Mouse (Mus musculus) liver, postnatal 0 days (tissue): ENCODE measurements at regions not wholly inside any gene's neighbourhood (a gene's known extent, or its start where the extent isn't known, plus 50 kb on each side); places are given as distances from the start of the nearest gene placed in this dataset.

Experiments
- ATAC-seq: fragments of 200-750 bp; cut with Nextera tagmentation; 2 replicates; pipeline ENCODE4 v1.8.0; 2017; ENCODE audit warnings: mild to moderate bottlenecking, moderate library complexity
- DNase-seq: peaks from one replicate; pipeline ENCODE4 v3.0.0-alpha.2; 2016
- H3K27ac ChIP-seq: fragments of 300-500 bp; sonication (generic); 2 replicates; pipeline ENCODE4 v1.5.1; 2014; ENCODE audit warnings: antibody characterized with exemption, moderate library complexity, mild to moderate bottlenecking, low read depth
- H3K27me3 ChIP-seq: fragments of 300-500 bp; sonication (generic); 2 replicates; pipeline ENCODE4 v1.6.1; 2014; ENCODE audit warnings: low read length, control low read depth, mixed read lengths; ENCODE audit not compliant: insufficient read depth
- H3K36me3 ChIP-seq: fragments of 300-500 bp; sonication (generic); replicated peaks from 2 replicates; pipeline ENCODE4 v1.6.1; 2014; ENCODE audit warnings: mild to moderate bottlenecking, control low read depth, low read length, moderate library complexity, mixed read lengths; ENCODE audit not compliant: insufficient read depth
- H3K4me1 ChIP-seq: fragments of 300-500 bp; sonication (generic); 2 replicates; pipeline ENCODE4 v1.6.1; 2014; ENCODE audit warnings: antibody characterized with exemption, mild to moderate bottlenecking, control low read depth; ENCODE audit not compliant: insufficient read depth
- H3K4me2 ChIP-seq: fragments of 300-500 bp; sonication (generic); 2 replicates; pipeline ENCODE4 v1.6.1; 2014; ENCODE audit warnings: low read depth, mild to moderate bottlenecking, low read length, moderate library complexity, mixed read lengths
- H3K4me3 ChIP-seq: fragments of 300-500 bp; sonication (generic); 2 replicates; pipeline ENCODE4 v1.5.1; 2014; ENCODE audit warnings: low read depth, low read length
- H3K9ac ChIP-seq: fragments of 300-500 bp; sonication (generic); replicated peaks from 2 replicates; pipeline ENCODE4 v1.6.1; 2014; ENCODE audit warnings: mild to moderate bottlenecking, moderate library complexity
- H3K9me3 ChIP-seq: fragments of 300-500 bp; sonication (generic); 2 replicates; pipeline ENCODE4 v1.6.1; 2016; ENCODE audit warnings: mild to moderate bottlenecking, control low read depth, low read length, mixed read lengths
- CTCF ChIP-seq: sonication (generic); IDR thresholded peaks from 2 replicates; pipeline ENCODE4 v1.5.1; 2016; ENCODE audit warnings: antibody characterized with exemption, low read depth
- EP300 ChIP-seq: IDR thresholded peaks from 2 replicates; pipeline ENCODE4 v1.6.1; 2016; ENCODE audit warnings: antibody characterized with exemption, low read depth, mild to moderate bottlenecking
- WGBS: fragments of 180-500 bp; shearing (Covaris S2); extraction: QIAGEN DNeasy Blood & Tissue Kit; methylation state at CpG from one replicate; pipeline ENCODE4 v1.1.7; 2014; ENCODE audit not compliant: insufficient replicate concordance; 5-methylcytosine and 5-hydroxymethylcytosine counted together

- Histone ChIP-seq H3K4me2 (no peak overlapping the region), H3K27ac (no peak overlapping the region), H3K4me3 (no peak overlapping the region), H3K27me3 (no peaks in the 10 kb centered on the region), H3K36me3 (no peaks in the 10 kb centered on the region), H3K9ac (no peak overlapping the region), H3K9me3 (no peaks in the 10 kb centered on the region), H3K4me1 (no peaks in the 10 kb centered on the region)
- ATAC-seq (no peak), DNase-seq (no peak)
- WGBS, result 86% methylated on average over 4 of the region's 4 CpGs
- no peak for TF ChIP-seq EP300
- no peak for TF ChIP-seq CTCF
These were observed 296.3 kb upstream of the Mef2c start for GRCm38 (mm10) chr13:83207513-83207912.

- Histone ChIP-seq H3K27ac (no peak overlapping the region), H3K27me3 (no peaks in the 10 kb centered on the region), H3K9me3 (no peaks in the 10 kb centered on the region), H3K4me3 (no peak overlapping the region), H3K36me3 (no peaks in the 10 kb centered on the region), H3K4me2 (no peak overlapping the region), H3K4me1 (no peaks in the 10 kb centered on the region), H3K9ac (no peak overlapping the region)
- 39% methylated on average over 5 of the region's 5 CpGs for WGBS
- ATAC-seq (no peak), DNase-seq (no peak)
- TF ChIP-seq CTCF, result no peak
- no peak for TF ChIP-seq EP300
These were observed 295.7 kb upstream of the Mef2c start for GRCm38 (mm10) chr13:83208111-83208510.

GRCm38 (mm10) chr13:83214811-83215210 lies 289.0 kb upstream of the Mef2c start:
- Histone ChIP-seq H3K27me3 (no peaks in the 10 kb centered on the region), H3K9me3 (no peaks in the 10 kb centered on the region), H3K4me1 (no peaks in the 10 kb centered on the region), H3K27ac (no peak overlapping the region), H3K36me3 (no peaks in the 10 kb centered on the region), H3K4me2 (no peak overlapping the region), H3K9ac (no peak overlapping the region), H3K4me3 (no peak overlapping the region)
- DNase-seq (no peak), ATAC-seq (no peak)
- TF ChIP-seq CTCF (no peak), EP300 (no peak)

- H3K36me3 ChIP-seq, result no peaks in the 10 kb centered on the region
- DNase-seq (no peak), ATAC-seq (no peak)
- H3K9ac ChIP-seq, result no peak overlapping the region
- H3K4me1 ChIP-seq, result no peaks in the 10 kb centered on the region
- no peak overlapping the region for H3K27ac ChIP-seq
- H3K4me3 ChIP-seq, result no peak overlapping the region
- H3K4me2 ChIP-seq, result no peak overlapping the region
- no peaks in the 10 kb centered on the region for H3K27me3 ChIP-seq
- no peaks in the 10 kb centered on the region for H3K9me3 ChIP-seq
- TF ChIP-seq EP300 (no peak), CTCF (no peak)
- WGBS, result 88% methylated on average over 3 of the region's 3 CpGs
These were observed 287.4 kb upstream of the Mef2c start for GRCm38 (mm10) chr13:83216454-83216853.

- no peak for DNase-seq
- no peak for ATAC-seq
- Histone ChIP-seq H3K27ac (no peak overlapping the region), H3K4me1 (no peaks in the 10 kb centered on the region), H3K27me3 (no peaks in the 10 kb centered on the region), H3K4me3 (no peak overlapping the region), H3K36me3 (no peaks in the 10 kb centered on the region), H3K4me2 (no peak overlapping the region), H3K9ac (no peak overlapping the region), H3K9me3 (no peaks in the 10 kb centered on the region)
- WGBS, result 57% methylated on average over 1 of the region's 1 CpGs
- no peak for TF ChIP-seq EP300
- TF ChIP-seq CTCF, result no peak
These were observed 251.4 kb upstream of the Mef2c start for GRCm38 (mm10) chr13:83252452-83252851.

GRCm38 (mm10) chr13:83266591-83266990 lies 237.2 kb upstream of the Mef2c start:
- 73% methylated on average over 1 of the region's 1 CpGs for WGBS

GRCm38 (mm10) chr13:83268663-83269062 lies 235.2 kb upstream of the Mef2c start:
- no peak overlapping the region for H3K27ac ChIP-seq
- DNase-seq, result no peak
- 0 out of 2 replicates have a peak, but pooled peaks cover 3% of the 10 kb centered on the region for H3K4me1 ChIP-seq
- no peak overlapping the region for H3K4me3 ChIP-seq
- no peak overlapping the region for H3K9ac ChIP-seq
- WGBS, result 51% methylated on average over 3 of the region's 3 CpGs
- H3K36me3 ChIP-seq, result no peaks in the 10 kb centered on the region
- no peak overlapping the region for H3K4me2 ChIP-seq
- H3K9me3 ChIP-seq, result no peaks in the 10 kb centered on the region
- no peak for TF ChIP-seq EP300
- no peak for TF ChIP-seq CTCF
- H3K27me3 ChIP-seq, result no peaks in the 10 kb centered on the region
- no peak for ATAC-seq

More at GRCm38 (mm10) chr13:83266591-83266990, 237.2 kb upstream of the Mef2c start:
- H3K27me3 ChIP-seq, result no peaks in the 10 kb centered on the region
- no peak overlapping the region for H3K4me3 ChIP-seq
- TF ChIP-seq EP300 (no peak), CTCF (no peak)
- no peak overlapping the region for H3K4me2 ChIP-seq
- no peak for DNase-seq
- no peak overlapping the region for H3K9ac ChIP-seq
- ATAC-seq, result no peak
- no peaks in the 10 kb centered on the region for H3K9me3 ChIP-seq
- no peak overlapping the region for H3K27ac ChIP-seq
- 0 out of 2 replicates have a peak, but pooled peaks cover 3% of the 10 kb centered on the region for H3K4me1 ChIP-seq
- H3K36me3 ChIP-seq, result no peaks in the 10 kb centered on the region
